Mouse (Mus musculus) kidney, postnatal 36 days (tissue): ENCODE results near the gene Olfr699.
"Not testable (repeated sequence)": the region's sequence is repeated elsewhere in the genome, so short reads cannot be mapped to it uniquely, and the experiment has no call there.

Experiments
- DNase-seq, 2 experiments: peaks; one replicate each; pipeline ENCODE4 v3.0.0; 2021 to 2022; ENCODE audit warnings: mixed read lengths in 2 of 2

Gene Olfr699

GRCm38 (mm10) chr7:106793098-106793497, at the start of gene Olfr699:
Olfr699 (minus strand) TSS chr7:106793198.
- DNase-seq: no peak

GRCm38 (mm10) chr7:106833793-106834192, 40.8 kb upstream of the Olfr699 start, which contains the start of gene Olfr702:
Olfr702 (minus strand) TSS chr7:106833893.
- no peak for DNase-seq

- DNase-seq: no peak
Observed at GRCm38 (mm10) chr7:106818414-106818813, 25.4 kb upstream of the Olfr699 start.

- DNase-seq: peak; percentile 1 to 13
Observed at GRCm38 (mm10) chr7:106815775-106816174, 22.8 kb upstream of the Olfr699 start.

DNA sequence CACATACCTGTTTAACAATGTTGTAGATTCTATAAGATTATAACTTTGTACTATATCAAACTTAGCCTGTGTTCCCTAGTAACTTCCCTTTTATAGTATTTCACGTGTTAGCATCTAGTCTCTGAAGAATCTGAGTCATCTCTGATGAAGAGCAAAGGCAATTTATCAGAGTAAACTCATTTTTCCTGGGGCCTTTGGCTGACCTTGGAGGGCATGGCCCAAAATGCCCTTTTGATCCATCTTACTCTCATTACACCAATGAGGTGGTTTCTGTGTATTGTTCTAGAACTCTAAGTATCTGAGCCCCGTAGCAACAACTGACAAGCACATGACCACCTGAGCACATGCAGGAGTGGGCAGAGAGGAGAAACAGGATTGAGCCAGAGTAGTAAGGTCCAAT, 20.8 kb upstream of the Olfr699 start, which contains the start of gene Olfr701:
Gene Olfr701, plus strand, starts transcription at position 301 of the 400 bp plus-strand sequence.
- DNase-seq: no peak

DNA sequence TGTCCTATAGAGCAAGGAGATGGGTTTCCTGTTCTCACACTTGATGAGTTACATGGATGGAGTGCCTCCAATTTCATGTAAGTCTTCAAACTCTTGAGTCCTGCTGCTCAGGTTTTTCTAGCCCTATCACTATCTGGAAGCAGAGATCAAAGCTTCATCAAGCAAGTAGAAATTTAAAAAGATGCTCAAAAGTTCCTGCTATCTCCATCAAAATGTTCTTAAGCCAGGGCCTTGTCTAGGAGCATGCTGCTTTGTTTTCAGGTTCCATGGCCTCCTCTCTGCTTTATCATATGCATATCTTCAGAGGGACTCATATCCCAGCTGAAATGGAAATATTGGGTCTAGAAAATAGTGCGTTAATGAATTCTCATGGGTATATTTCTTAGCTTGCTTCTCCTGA, 15.7 kb upstream of the Olfr699 start, which contains the start of gene Olfr700:
Gene Olfr700, minus strand, starts transcription at position 101 of the 400 bp plus-strand sequence.
- no peak for DNase-seq

- no peak for DNase-seq
Observed at GRCm38 (mm10) chr7:106788330-106788729, 4.7 kb downstream of the Olfr699 start.

DNA sequence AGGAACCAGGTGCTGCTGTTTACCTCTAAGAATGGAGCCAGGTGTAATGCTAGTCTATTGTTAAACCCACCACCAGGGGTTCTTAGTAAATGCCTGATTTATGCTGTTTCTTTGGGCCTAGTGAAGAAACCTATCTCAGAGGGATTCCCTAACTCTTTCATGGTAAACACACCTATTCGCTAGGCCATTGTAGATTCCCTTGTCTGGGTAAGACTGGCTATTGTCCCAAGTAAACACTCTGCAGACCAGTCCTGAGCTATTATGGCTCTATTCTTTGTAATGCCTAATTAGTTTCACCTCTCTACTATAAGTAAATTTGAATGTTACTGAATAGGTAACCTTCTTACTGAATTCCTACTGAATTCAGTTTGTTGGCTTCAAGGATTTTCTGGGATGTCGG, 32.0 kb downstream of the Olfr699 start:
- DNase-seq: not testable (repeated sequence)

DNA sequence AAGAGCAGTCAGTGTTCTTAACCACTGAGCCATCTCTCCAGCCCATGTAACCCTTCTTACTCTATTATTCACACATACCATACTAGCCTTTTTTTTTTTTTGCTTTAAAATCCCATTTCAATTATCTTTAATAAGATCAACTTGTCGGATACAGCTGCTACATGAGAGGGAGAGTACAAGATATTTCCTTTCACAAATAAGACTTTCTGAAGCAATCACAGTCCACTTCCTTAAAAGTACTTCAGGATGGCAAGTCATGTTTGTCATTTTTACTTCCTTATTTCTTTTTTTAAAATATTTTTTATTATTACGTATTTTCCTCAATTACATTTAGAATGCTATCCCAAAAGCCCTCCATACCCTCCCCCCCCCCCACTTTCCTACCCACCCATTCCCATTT, 34.2 kb downstream of the Olfr699 start:
- DNase-seq: no peak

DNA sequence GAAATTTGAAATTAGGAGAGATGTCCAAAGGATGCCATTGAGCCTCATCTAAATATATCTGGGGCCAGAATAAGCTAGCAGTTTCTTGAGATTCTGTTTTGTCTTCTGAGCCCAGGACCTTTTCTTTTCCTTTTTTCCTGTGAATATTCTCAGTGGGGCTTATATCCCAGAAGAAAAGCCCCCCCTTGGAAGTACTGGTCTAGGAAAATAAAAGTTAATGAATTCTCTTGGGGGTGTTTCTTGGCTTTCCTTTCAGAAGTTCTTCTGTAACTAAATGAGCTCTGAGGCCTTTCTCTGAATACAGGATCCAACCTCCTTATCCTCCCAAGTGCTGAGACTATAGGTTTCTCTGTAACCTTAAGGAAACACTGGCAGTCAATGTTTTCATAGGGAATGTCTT, 37.7 kb downstream of the Olfr699 start, which contains the start of gene Olfr698:
Gene Olfr698, minus strand, starts transcription at position 101 of the 400 bp plus-strand sequence.
- DNase-seq: no peak

GRCm38 (mm10) chr7:106745811-106746210, 47.2 kb downstream of the Olfr699 start:
- DNase-seq: no peak

DNA sequence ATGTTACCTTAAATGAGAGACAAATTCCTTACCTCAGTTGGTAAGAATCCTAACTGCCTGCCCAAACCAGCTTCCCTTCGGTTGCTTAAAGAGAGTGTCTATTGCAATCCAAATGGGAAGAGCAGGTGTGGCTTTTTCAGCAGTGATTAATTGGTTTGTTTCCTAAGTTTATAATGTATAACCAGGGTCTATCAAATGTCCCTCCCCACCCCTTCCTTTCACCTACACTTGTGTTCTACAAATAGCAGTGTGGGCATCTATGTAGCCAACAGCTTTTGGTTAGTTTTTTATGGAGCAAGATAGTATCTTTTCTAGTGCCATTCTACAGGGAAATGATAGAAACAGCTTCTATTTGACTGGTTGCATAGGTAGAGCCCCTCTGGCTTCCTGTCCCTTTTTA, 50.7 kb downstream of the Olfr699 start, which contains the start of gene Olfr697:
Gene Olfr697, minus strand, starts transcription at position 101 of the 400 bp plus-strand sequence.
- DNase-seq: no peak
